In genomic region chr9:30278231-30278630, GRCm38 (mm10) we compare ENCODE assay signal across 25 mouse cellular contexts.
A peak's percentile ranks its signal among the peaks of the same experiment; 100 is the strongest.
DNase-seq lines count a peak whose midpoint lies in the region; ATAC-seq lines count a peak whose summit lies in the region.
"Had no signal": no experiment of that assay in that cellular context is flagged by ENCODE, and none has a peak within 500 bp of the region (broad histone marks: within the 10 kb centered on the region; RNA-seq: fewer than 3 reads in every experiment).

No protein-coding gene starts in this region.

- H3K9ac ChIP-seq in forebrain, embryonic 15.5 days (replicated peaks): no peak overlapping the region
- H3K9ac ChIP-seq in forebrain, embryonic 13.5 days: no peak overlapping the region
- no peak overlapping the region for H3K9ac ChIP-seq in hindbrain, embryonic 13.5 days
- no peak overlapping the region for H3K9ac ChIP-seq in hindbrain, embryonic 11.5 days (ENCODE audit: low read depth, low read length)
- H3K9ac ChIP-seq: embryonic facial prominence, embryonic 13.5 days; heart, embryonic 12.5 days; heart, embryonic 15.5 days; hindbrain, embryonic 15.5 days had no signal

- H3K27me3 ChIP-seq in forebrain, embryonic 15.5 days: no peaks in the 10 kb centered on the region; the same call in 1 of the 2 replicates
- H3K27me3 ChIP-seq in forebrain, embryonic 13.5 days: peaks cover 3% of the 10 kb centered on the region; the same call in 1 of the 2 replicates
- H3K27me3 ChIP-seq in hindbrain, embryonic 13.5 days: no peaks in the 10 kb centered on the region
- H3K27me3 ChIP-seq in hindbrain, embryonic 11.5 days (ENCODE audit: control insufficient read depth, insufficient read depth, low read length): no peaks in the 10 kb centered on the region
- H3K27me3 ChIP-seq: heart, embryonic 12.5 days; heart, embryonic 15.5 days; hindbrain, embryonic 15.5 days had no signal

- peak; percentile 43 for DNase-seq in cerebellum, adult 9-10 months
- DNase-seq in cerebellum, adult 11 months: no peak
- DNase-seq in hindbrain, embryonic 11.5 days (ENCODE audit: low spot score): no peak
- no peak for DNase-seq in kidney, postnatal 36 days
- DNase-seq: adrenal gland, adult 2 months; adrenal gland, postnatal 14 days; embryo, embryonic 11 days; gastrocnemius, postnatal 25 days; heart, adult 18-20 months; heart, postnatal 10 days; heart, postnatal 36 days; kidney, adult 2 months had no signal

- H3K9me3 ChIP-seq in forebrain, embryonic 15.5 days: no peaks in the 10 kb centered on the region
- H3K9me3 ChIP-seq in forebrain, embryonic 13.5 days (replicated peaks): no peaks in the 10 kb centered on the region
- H3K9me3 ChIP-seq in hindbrain, embryonic 13.5 days: no peaks in the 10 kb centered on the region
- no peaks in the 10 kb centered on the region for H3K9me3 ChIP-seq in hindbrain, embryonic 11.5 days (ENCODE audit: control insufficient read depth, low read length)
- H3K9me3 ChIP-seq: embryonic facial prominence, embryonic 10.5 days; embryonic facial prominence, embryonic 13.5 days; heart, embryonic 12.5 days; heart, embryonic 15.5 days; hindbrain, embryonic 10.5 days; hindbrain, embryonic 15.5 days had no signal

- WGBS in forebrain, embryonic 15.5 days: 6% methylated on average over 1 of the region's 1 CpGs
- WGBS in forebrain, embryonic 13.5 days: 15% methylated on average over 1 of the region's 1 CpGs
- 46% methylated on average over 1 of the region's 1 CpGs for WGBS in hindbrain, embryonic 13.5 days
- WGBS in hindbrain, embryonic 11.5 days: 35% methylated on average over 1 of the region's 1 CpGs

- peak; percentile 77 for ATAC-seq in forebrain, embryonic 15.5 days (replicated peaks)
- ATAC-seq in forebrain, embryonic 13.5 days: no peak
- no peak for ATAC-seq in hindbrain, embryonic 13.5 days (ENCODE audit: low FRiP score)
- no peak for ATAC-seq in hindbrain, embryonic 11.5 days (ENCODE audit: low FRiP score)
- ATAC-seq: CD4-positive, CD25-positive, alpha-beta regulatory T cell, adult 4 months; intestine, postnatal 0 days had no signal

- no peak overlapping the region for H3K27ac ChIP-seq in forebrain, embryonic 15.5 days (replicated peaks)
- H3K27ac ChIP-seq in forebrain, embryonic 13.5 days: no peak overlapping the region
- H3K27ac ChIP-seq in hindbrain, embryonic 13.5 days: peak overlapping the region; percentile 35; the same call in 1 of the 2 replicates
- H3K27ac ChIP-seq in hindbrain, embryonic 11.5 days (ENCODE audit: low read depth, low read length): no peak overlapping the region
- H3K27ac ChIP-seq: embryonic facial prominence, embryonic 10.5 days; embryonic facial prominence, embryonic 13.5 days; heart, embryonic 15.5 days; hindbrain, embryonic 10.5 days; hindbrain, embryonic 15.5 days; kidney, postnatal 0 days had no signal

- peaks cover 18% of the 10 kb centered on the region for H3K4me1 ChIP-seq in forebrain, embryonic 15.5 days
- H3K4me1 ChIP-seq in forebrain, embryonic 13.5 days: peaks cover 29% of the 10 kb centered on the region
- H3K4me1 ChIP-seq in hindbrain, embryonic 13.5 days (replicated peaks): peaks cover 6% of the 10 kb centered on the region
- no peaks in the 10 kb centered on the region for H3K4me1 ChIP-seq in hindbrain, embryonic 11.5 days (replicated peaks; ENCODE audit: control insufficient read depth, insufficient read depth, low read length)
- H3K4me1 ChIP-seq: embryonic facial prominence, embryonic 10.5 days; embryonic facial prominence, embryonic 13.5 days; heart, embryonic 12.5 days; heart, embryonic 15.5 days had no signal

- H3K4me2 ChIP-seq in forebrain, embryonic 15.5 days (replicated peaks): no peak overlapping the region
- H3K4me2 ChIP-seq in forebrain, embryonic 13.5 days: no peak overlapping the region
- H3K4me2 ChIP-seq in hindbrain, embryonic 13.5 days: no peak overlapping the region
- no peak overlapping the region for H3K4me2 ChIP-seq in hindbrain, embryonic 11.5 days (replicated peaks; ENCODE audit: low read depth, low read length)
- H3K4me2 ChIP-seq: embryonic facial prominence, embryonic 13.5 days; heart, embryonic 12.5 days; heart, embryonic 15.5 days; hindbrain, embryonic 15.5 days had no signal

- no peaks in the 10 kb centered on the region for H3K36me3 ChIP-seq in forebrain, embryonic 15.5 days
- no peaks in the 10 kb centered on the region for H3K36me3 ChIP-seq in forebrain, embryonic 13.5 days (ENCODE audit: poor library complexity, severe bottlenecking)
- no peaks in the 10 kb centered on the region for H3K36me3 ChIP-seq in hindbrain, embryonic 13.5 days
- no peaks in the 10 kb centered on the region for H3K36me3 ChIP-seq in hindbrain, embryonic 11.5 days (ENCODE audit: control insufficient read depth, insufficient read depth, low read length)
- H3K36me3 ChIP-seq: embryonic facial prominence, embryonic 10.5 days; embryonic facial prominence, embryonic 13.5 days; heart, embryonic 12.5 days; heart, embryonic 15.5 days; hindbrain, embryonic 10.5 days; hindbrain, embryonic 15.5 days had no signal

- no peak overlapping the region for H3K4me3 ChIP-seq in forebrain, embryonic 15.5 days
- no peak overlapping the region for H3K4me3 ChIP-seq in forebrain, embryonic 13.5 days
- no peak overlapping the region for H3K4me3 ChIP-seq in hindbrain, embryonic 13.5 days
- H3K4me3 ChIP-seq in hindbrain, embryonic 11.5 days (ENCODE audit: low read depth, low read length): no peak overlapping the region
- H3K4me3 ChIP-seq: embryonic facial prominence, embryonic 10.5 days; embryonic facial prominence, embryonic 13.5 days; erythroblast, embryonic 14.5 days; heart, embryonic 12.5 days; heart, embryonic 15.5 days; hindbrain, embryonic 10.5 days; hindbrain, embryonic 15.5 days had no signal
